Mouse (Mus musculus) ES-E14 (cell line): Measurements from ENCODE around the gene Cct7.

ENCODE experiments used
- CHD2 ChIP-seq: IDR thresholded peaks from 2 replicates; pipeline ENCODE4 v1.6.1; 2014; ENCODE audit warnings: mild to moderate bottlenecking, low read depth, low read length, inconsistent platforms
- HCFC1 ChIP-seq: IDR thresholded peaks from 2 replicates; pipeline ENCODE4 v1.6.1; 2012; ENCODE audit warnings: low read length, inconsistent platforms, borderline replicate concordance; ENCODE audit not compliant: insufficient read depth
- MAFK ChIP-seq: IDR thresholded peaks from 2 replicates; pipeline ENCODE4 v1.6.1; 2014; ENCODE audit warnings: mild to moderate bottlenecking, low read depth, low read length, inconsistent platforms; ENCODE audit not compliant: insufficient read depth
- ZC3H11A ChIP-seq: IDR thresholded peaks from 2 replicates; pipeline ENCODE4 v1.6.1; 2012; ENCODE audit warnings: low read depth, mild to moderate bottlenecking, inconsistent platforms, low read length, borderline replicate concordance
- ZNF384 ChIP-seq: IDR thresholded peaks from 2 replicates; pipeline ENCODE4 v1.6.1; 2012; ENCODE audit warnings: low read depth, low read length, inconsistent platforms

DNA sequence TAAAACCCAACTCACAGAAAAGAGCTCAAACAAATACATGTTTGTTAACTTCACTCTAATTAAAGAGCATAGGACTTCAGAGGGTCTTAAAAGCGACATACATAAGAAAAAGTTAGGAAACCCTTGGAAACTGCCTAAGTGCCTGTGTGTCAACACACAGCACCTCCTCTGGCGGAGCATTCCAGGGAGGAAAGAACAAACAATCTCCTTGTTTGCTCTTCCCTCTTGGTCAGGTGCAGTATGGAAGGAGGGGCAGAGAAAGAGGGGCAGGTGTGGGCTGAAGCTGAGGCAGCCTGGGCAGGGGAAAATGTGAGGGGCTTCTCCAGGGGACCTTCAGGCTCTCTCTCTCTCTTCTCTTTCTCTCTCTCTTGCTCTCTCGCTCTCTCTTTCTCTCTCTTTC, 35.5 kb upstream of the Cct7 start:
- no peak for TF ChIP-seq ZNF384
- no peak for TF ChIP-seq HCFC1
- no peak for TF ChIP-seq ZC3H11A
- TF ChIP-seq CHD2, result no peak
- TF ChIP-seq MAFK, result no peak
